Mouse (Mus musculus) brain, embryonic 18.5 days (tissue): ENCODE data around the gene Soat2.

Experiments used
- DNase-seq: peaks from one replicate; pipeline ENCODE4 v3.0.0-alpha.2; 2012; ENCODE audit warnings: low read depth, low spot score

The Soat2 gene

GRCm38 (mm10) chr15:102150301-102151135, at the start of gene Soat2:
Gene Soat2 (plus strand): TSS chr15:102150526.
- DNase-seq: no peak

GRCm38 (mm10) chr15:102100996-102101671, 49.2 kb upstream of the Soat2 start:
- DNase-seq: no peak

- DNase-seq: no peak
Observed at GRCm38 (mm10) chr15:102101672-102102541, 48.4 kb upstream of the Soat2 start.

- DNase-seq: no peak
Observed at GRCm38 (mm10) chr15:102102548-102103121, 47.7 kb upstream of the Soat2 start.

GRCm38 (mm10) chr15:102103371-102103946, 46.9 kb upstream of the Soat2 start:
- no peak for DNase-seq

- DNase-seq: no peak
Observed at GRCm38 (mm10) chr15:102103947-102104555, 46.3 kb upstream of the Soat2 start.

- DNase-seq: no peak
Observed at GRCm38 (mm10) chr15:102105360-102105759, 45.0 kb upstream of the Soat2 start.

- DNase-seq: no peak
Observed at GRCm38 (mm10) chr15:102105764-102106730, 44.3 kb upstream of the Soat2 start.

GRCm38 (mm10) chr15:102106754-102107456, 43.4 kb upstream of the Soat2 start:
- DNase-seq: no peak

GRCm38 (mm10) chr15:102107689-102108573, 42.4 kb upstream of the Soat2 start:
- DNase-seq: no peak

GRCm38 (mm10) chr15:102108651-102109525, 41.4 kb upstream of the Soat2 start:
- DNase-seq: no peak

GRCm38 (mm10) chr15:102110271-102110670, 40.1 kb upstream of the Soat2 start:
- no peak for DNase-seq

- no peak for DNase-seq
Observed at GRCm38 (mm10) chr15:102110701-102111494, 39.4 kb upstream of the Soat2 start.

- DNase-seq: no peak
Observed at GRCm38 (mm10) chr15:102111495-102111829, 38.9 kb upstream of the Soat2 start.

- DNase-seq: no peak
Observed at GRCm38 (mm10) chr15:102112181-102112580, 38.1 kb upstream of the Soat2 start.

- no peak for DNase-seq
Observed at GRCm38 (mm10) chr15:102112827-102113226, 37.5 kb upstream of the Soat2 start.
